7 mouse cellular contexts compared by ENCODE assay signal in the genomic region with DNA sequence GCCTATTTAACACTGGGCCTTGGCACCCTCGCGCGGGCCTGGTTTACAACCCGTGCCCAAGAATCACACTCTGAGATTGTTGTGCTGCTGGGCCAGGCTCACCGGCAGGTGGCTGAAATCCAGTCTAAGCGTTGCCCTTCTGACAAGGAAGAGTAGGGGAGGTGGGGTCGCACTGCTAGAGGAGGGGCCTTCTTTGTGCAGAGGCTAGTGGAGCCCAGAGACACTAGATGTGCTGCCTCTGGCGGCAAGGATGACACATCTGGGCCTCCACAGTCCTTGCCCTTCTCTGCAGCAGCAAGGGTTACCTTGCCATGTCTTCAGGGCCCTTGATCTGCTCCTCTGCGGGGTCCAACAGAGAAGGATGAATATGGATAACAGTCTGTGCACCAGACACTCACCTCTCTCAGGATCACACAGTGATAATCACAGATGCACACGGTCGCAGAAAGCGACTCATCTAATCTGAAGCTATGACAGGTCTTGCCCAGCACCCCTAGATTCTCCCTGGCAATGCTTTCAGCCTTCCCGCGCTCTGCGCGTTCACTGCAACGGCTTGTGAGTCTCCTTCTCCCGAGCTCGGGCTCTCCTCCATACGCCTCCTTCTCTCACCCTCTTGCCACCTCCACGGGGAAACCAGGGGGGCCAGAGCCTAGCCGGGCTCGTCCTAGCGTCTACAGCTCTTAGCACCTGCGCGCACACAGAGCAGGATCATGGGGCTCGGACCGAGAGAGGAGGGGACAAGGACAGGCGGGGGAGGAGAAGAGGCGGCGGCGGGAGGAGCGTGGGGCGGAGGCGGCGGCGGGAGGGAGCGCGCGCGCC. TPM values are rescaled to one million over a fixed set of nuclear protein-coding genes. Genes with fewer than 3 reads are reported as not detected.
DNase-seq lines count a peak whose midpoint lies in the region; ATAC-seq and TF ChIP-seq lines count a peak whose summit lies in the region.

No protein-coding gene starts in this region.

- DNase-seq in adrenal gland, adult 18-20 months (ENCODE audit: low spot score in 2 of 2), result peak; percentile 80 to 82
- peak; percentile 63 for DNase-seq in gastrocnemius, postnatal 25 days
- peak; percentile 59 for DNase-seq in kidney, adult 11 months
- peak; percentile 80 for DNase-seq in limb, embryonic 11.5 days (ENCODE audit: low spot score)
- DNase-seq in spleen, adult 18-20 months, result peak; percentile 55 to 69

- under 1% methylated on average over 40 of the region's 41 CpGs for WGBS in limb, embryonic 11.5 days
- WGBS in midbrain, embryonic 12.5 days, result 1% methylated on average over 29 of the region's 41 CpGs

- H3K4me2 ChIP-seq in limb, embryonic 11.5 days (ENCODE audit: low read depth, severe bottlenecking), result peak overlapping the region; percentile 100
- H3K4me2 ChIP-seq in midbrain, embryonic 12.5 days (replicated peaks), result peak overlapping the region; percentile 94

- no peak for TF ChIP-seq CTCF in cortical plate, adult 2 months (IDR thresholded peaks at IDR 0.05; ENCODE audit: extremely low read depth, insufficient read depth, low read length)

- no peaks in the 10 kb centered on the region for H3K36me3 ChIP-seq in limb, embryonic 11.5 days (ENCODE audit: control insufficient read depth, insufficient read depth, low read length)
- peaks cover 4% of the 10 kb centered on the region; the same call in 1 of the 2 replicates for H3K36me3 ChIP-seq in midbrain, embryonic 12.5 days

- H3K4me1 ChIP-seq in cortical plate, adult 2 months (ENCODE audit: control insufficient read depth, insufficient read depth, low read length), result peaks cover 6% of the 10 kb centered on the region
- H3K4me1 ChIP-seq in limb, embryonic 11.5 days (ENCODE audit: control insufficient read depth, insufficient read depth, low read length), result peaks cover 17% of the 10 kb centered on the region
- peaks cover 36% of the 10 kb centered on the region for H3K4me1 ChIP-seq in midbrain, embryonic 12.5 days

- 0 out of 2 replicates have a peak, but pooled peaks have one; percentile 10 for TF ChIP-seq POLR2A in cortical plate, adult 2 months (IDR thresholded peaks at IDR 0.05; ENCODE audit: extremely low read depth, insufficient read depth, low read length)

- H3K9me3 ChIP-seq in limb, embryonic 11.5 days (ENCODE audit: control insufficient read depth, low read length), result no peaks in the 10 kb centered on the region
- H3K9me3 ChIP-seq in midbrain, embryonic 12.5 days, result no peaks in the 10 kb centered on the region

- ATAC-seq in limb, embryonic 11.5 days (ENCODE audit: insufficient number of reproducible peaks, low FRiP score, low TSS enrichment, low read depth), result peak; percentile 58
- ATAC-seq in midbrain, embryonic 12.5 days (ENCODE audit: low FRiP score, low read depth), result peak; percentile 74

- H3K9ac ChIP-seq in limb, embryonic 11.5 days (ENCODE audit: low read length), result peak overlapping the region; percentile 77
- peak overlapping the region; percentile 95 for H3K9ac ChIP-seq in midbrain, embryonic 12.5 days (replicated peaks)

- H3K27me3 ChIP-seq in limb, embryonic 11.5 days (ENCODE audit: control insufficient read depth, insufficient read depth, low read length), result no peaks in the 10 kb centered on the region; the same call in 1 of the 2 replicates
- peaks cover 5% of the 10 kb centered on the region; the same call in 1 of the 2 replicates for H3K27me3 ChIP-seq in midbrain, embryonic 12.5 days

- H3K27ac ChIP-seq in cortical plate, adult 2 months (ENCODE audit: insufficient read depth, low read length), result peak overlapping the region; percentile 41
- no peak overlapping the region for H3K27ac ChIP-seq in limb, embryonic 11.5 days (replicated peaks; ENCODE audit: low read depth, low read length)
- H3K27ac ChIP-seq in midbrain, embryonic 12.5 days (replicated peaks), result peak overlapping the region; percentile 97

- H3K4me3 ChIP-seq in cortical plate, adult 2 months (ENCODE audit: insufficient read depth, low read length), result peak overlapping the region; percentile 74
- peak overlapping the region; percentile 68 for H3K4me3 ChIP-seq in limb, embryonic 11.5 days (ENCODE audit: low read depth, low read length)
- peak overlapping the region; percentile 65 for H3K4me3 ChIP-seq in midbrain, embryonic 12.5 days

RNA-seq across cellular contexts. Expression of gene Lrp8, which starts 0.5 kb away (rescaled TPM):
- 10 to 100 TPM in 1 of 2 experiments, 1 to 10 TPM in 1; 6.9 to 13.1 TPM for total RNA-seq in adrenal gland, adult 18-20 months (2021)
- 45.1 and 46.2 TPM in 2 replicates for polyA plus RNA-seq in cortical plate, adult 2 months (2012; rRNA removed)
- total RNA-seq in gastrocnemius, postnatal 25 days (2021), result under 1 TPM in 1 of 2 experiments, not detected in 1; 0.29 TPM
- polyA plus RNA-seq in limb, embryonic 11.5 days (2014; fragmentation: Nextera tagmentation; extraction: Ambion mirVana), result 5.0 and 8.9 TPM in 2 replicates
- 40.1 and 47.7 TPM in 2 replicates for polyA plus RNA-seq in midbrain, embryonic 12.5 days (2016; fragmentation: Nextera tagmentation; extraction: Ambion mirVana)
